Mouse (Mus musculus) olfactory bulb, adult 2 months (tissue): Measurements from ENCODE around the gene Avpr2. TPM values are rescaled to one million over a fixed set of nuclear protein-coding genes. Genes with fewer than 3 reads are reported as not detected.

Experiments used
- H3K27ac ChIP-seq: fragments of 200-500 bp; 2 replicates; pipeline ENCODE4 v1.5.1; 2012; ENCODE audit warnings: low read depth, low read length; ENCODE audit not compliant: insufficient read depth
- H3K4me1 ChIP-seq: fragments of 200-500 bp; 2 replicates; pipeline ENCODE4 v1.6.1; 2012; ENCODE audit warnings: low read length; ENCODE audit not compliant: control insufficient read depth, insufficient read depth
- H3K4me3 ChIP-seq: fragments of 200-500 bp; 2 replicates; pipeline ENCODE4 v1.5.1; 2012; ENCODE audit warnings: mild to moderate bottlenecking, low read depth, low read length, moderate library complexity; ENCODE audit not compliant: insufficient read depth
- CTCF ChIP-seq: fragments of 200-500 bp; IDR thresholded peaks from 2 replicates; pipeline ENCODE4 v1.5.1; 2012; ENCODE audit warnings: low read depth, mild to moderate bottlenecking, low read length, moderate library complexity; ENCODE audit not compliant: insufficient read depth
- POLR2A ChIP-seq: fragments of 200-500 bp; IDR thresholded peaks from 2 replicates; pipeline ENCODE4 v1.6.1; 2012; ENCODE audit warnings: mild to moderate bottlenecking, low read depth, low read length, moderate library complexity; ENCODE audit not compliant: insufficient read depth
- WGBS: fragments of 180-500 bp; shearing (Covaris S2); methylation state at CpG from one replicate; pipeline ENCODE4 v1.1.7; 2018; 5-methylcytosine and 5-hydroxymethylcytosine counted together
- polyA plus RNA-seq: library from polyadenylated mRNA; stranded (reverse); fragments of >200 nt; gene quantifications from 2 replicates; pipeline ENCODE4 v1.2.4, GENCODE M21; 2012; ENCODE audit warnings: low replicate concordance; ENCODE audit not compliant: missing spikeins, insufficient read depth, insufficient read length

Avpr2 gene
- polyA plus RNA-seq, 1 experiment = not detected

- no peaks in the 10 kb centered on the region for H3K4me1 ChIP-seq
- WGBS = 43% methylated on average over 17 of the region's 17 CpGs
- TF ChIP-seq POLR2A (no peak), CTCF (no peak)
- peak within 1 kb of the TSS; percentile 16; the same call in 1 of the 2 replicates for H3K4me3 ChIP-seq
- H3K27ac ChIP-seq = no peak within 1 kb of the TSS
Measured at GRCm38 (mm10) chrX:73930402-73931062, 38.6 kb downstream of the Avpr2 start, which contains the start of gene Renbp. Gene Renbp, minus strand, starts transcription at chrX:73930850.

- H3K27ac ChIP-seq = no peak overlapping the region
- no peaks in the 10 kb centered on the region for H3K4me1 ChIP-seq
- WGBS = 76% methylated on average over 2 of the region's 2 CpGs
- no peak for TF ChIP-seq CTCF
- H3K4me3 ChIP-seq = no peak overlapping the region
Measured at GRCm38 (mm10) chrX:73931871-73932270, 40.0 kb downstream of the Avpr2 start.

GRCm38 (mm10) chrX:73941860-73942259 lies 50.0 kb downstream of the Avpr2 start:
- no peak overlapping the region for H3K27ac ChIP-seq
- H3K4me1 ChIP-seq = no peaks in the 10 kb centered on the region
- WGBS = 50% methylated on average over 2 of the region's 2 CpGs
- TF ChIP-seq CTCF (no peak), POLR2A (no peak)
- no peak overlapping the region for H3K4me3 ChIP-seq

- H3K27ac ChIP-seq = no peak overlapping the region
- WGBS = 72% methylated on average over 2 of the region's 2 CpGs
- no peaks in the 10 kb centered on the region for H3K4me1 ChIP-seq
- H3K4me3 ChIP-seq = no peak overlapping the region
- TF ChIP-seq POLR2A (no peak), CTCF (no peak)
Measured at GRCm38 (mm10) chrX:73942294-73942693, 50.4 kb downstream of the Avpr2 start.

Other genes with a start within 250 kb of the Avpr2 start
- not detected in 2 replicates for gene Pnck, start 232.0 kb upstream of the Avpr2 start, polyA plus RNA-seq
- gene Slc6a8, start 219.0 kb upstream of the Avpr2 start, polyA plus RNA-seq = 112 TPM in 1 of 2 replicates, not detected in the other
- 255 TPM in 1 of 2 replicates, not detected in the other for gene Bcap31, start 175.9 kb upstream of the Avpr2 start, polyA plus RNA-seq
- not detected in 2 replicates for gene Abcd1, start 175.5 kb upstream of the Avpr2 start, polyA plus RNA-seq
- not detected in 2 replicates for gene Plxnb3, start 135.0 kb upstream of the Avpr2 start, polyA plus RNA-seq
- not detected in 2 replicates for gene Srpk3, start 117.7 kb upstream of the Avpr2 start, polyA plus RNA-seq
- not detected in 2 replicates for gene Idh3g, start 105.2 kb upstream of the Avpr2 start, polyA plus RNA-seq
- gene Ssr4, start 105.1 kb upstream of the Avpr2 start, polyA plus RNA-seq = not detected in 2 replicates
- gene Pdzd4, start 67.1 kb upstream of the Avpr2 start, polyA plus RNA-seq = 83.9 TPM in 1 of 2 replicates, not detected in the other
- not detected in 2 replicates for gene L1cam, start 4.0 kb downstream of the Avpr2 start, polyA plus RNA-seq
- not detected in 2 replicates for gene Arhgap4, start 29.8 kb downstream of the Avpr2 start, polyA plus RNA-seq
- gene Naa10, start 29.8 kb downstream of the Avpr2 start, polyA plus RNA-seq = not detected in 2 replicates
- not detected in 2 replicates for gene Renbp, start 38.7 kb downstream of the Avpr2 start, polyA plus RNA-seq
- gene Hcfc1, start 74.3 kb downstream of the Avpr2 start, polyA plus RNA-seq = 99.2 and 394 TPM in 2 replicates
- gene Irak1, start 131.8 kb downstream of the Avpr2 start, polyA plus RNA-seq = not detected in 2 replicates
- not detected in 2 replicates for gene Opn1mw, start 235.4 kb downstream of the Avpr2 start, polyA plus RNA-seq
- not detected in 2 replicates for gene Mecp2, start 243.3 kb downstream of the Avpr2 start, polyA plus RNA-seq